8 mouse cellular contexts compared by ENCODE assay signal in genomic region chr4:124575269-124575954, GRCm38 (mm10). TPM values are rescaled to one million over a fixed set of nuclear protein-coding genes. Genes with fewer than 3 reads are reported as not detected.
A peak's percentile ranks its signal among the peaks of the same experiment; 100 is the strongest.
DNase-seq lines count a peak whose midpoint lies in the region; ATAC-seq lines count a peak whose summit lies in the region.

No protein-coding gene starts in this region.

- DNase-seq in liver, embryonic 11.5 days (ENCODE audit: low spot score): peak; percentile 49
- DNase-seq in liver: no peak
- peak; percentile 68 to 69 for DNase-seq in right cerebral cortex, adult 2 months (ENCODE audit: low spot score in 2 of 2)
- DNase-seq in thymus, postnatal 25 days: no peak
- DNase-seq in spleen, postnatal 14 days (ENCODE audit: low spot score in 2 of 2): no peak

- peak overlapping the region; percentile 71 for H3K4me2 ChIP-seq in liver, embryonic 11.5 days
- H3K4me2 ChIP-seq in embryonic facial prominence, embryonic 15.5 days (replicated peaks): peak overlapping the region; percentile 95
- H3K4me2 ChIP-seq in hindbrain, embryonic 12.5 days (replicated peaks): peak overlapping the region; percentile 99
- peak overlapping the region; percentile 87 for H3K4me2 ChIP-seq in limb, embryonic 13.5 days (replicated peaks)

- H3K27ac ChIP-seq in liver, embryonic 11.5 days (ENCODE audit: low read depth, low read length): no peak overlapping the region
- no peak overlapping the region for H3K27ac ChIP-seq in embryonic facial prominence, embryonic 15.5 days (replicated peaks)
- no peak overlapping the region for H3K27ac ChIP-seq in hindbrain, embryonic 12.5 days
- no peak overlapping the region for H3K27ac ChIP-seq in limb, embryonic 13.5 days

- 1% methylated on average over 61 of the region's 61 CpGs for WGBS in liver, embryonic 11.5 days
- WGBS in embryonic facial prominence, embryonic 15.5 days: under 1% methylated on average over 49 of the region's 61 CpGs
- 1% methylated on average over 60 of the region's 61 CpGs for WGBS in hindbrain, embryonic 12.5 days
- under 1% methylated on average over 61 of the region's 61 CpGs for WGBS in limb, embryonic 13.5 days

- no peak for ATAC-seq in liver, embryonic 11.5 days (replicated peaks; ENCODE audit: low FRiP score)
- ATAC-seq in embryonic facial prominence, embryonic 15.5 days (ENCODE audit: insufficient number of reproducible peaks, low FRiP score, low TSS enrichment, low read depth): no peak
- peak; percentile 58 for ATAC-seq in hindbrain, embryonic 12.5 days (ENCODE audit: low FRiP score)
- ATAC-seq in limb, embryonic 13.5 days (ENCODE audit: low FRiP score, low read depth): 0 out of 2 replicates have a peak, but pooled peaks have one; percentile 26

- peaks cover 58% of the 10 kb centered on the region for H3K27me3 ChIP-seq in liver, embryonic 11.5 days (replicated peaks; ENCODE audit: control insufficient read depth, insufficient read depth, low read length)
- H3K27me3 ChIP-seq in embryonic facial prominence, embryonic 15.5 days: peaks cover 44% of the 10 kb centered on the region
- H3K27me3 ChIP-seq in hindbrain, embryonic 12.5 days: peaks cover 53% of the 10 kb centered on the region
- peaks cover 76% of the 10 kb centered on the region for H3K27me3 ChIP-seq in limb, embryonic 13.5 days

- no peak overlapping the region for H3K9ac ChIP-seq in liver, embryonic 11.5 days (ENCODE audit: low read depth, low read length)
- peak overlapping the region; percentile 26; the same call in 1 of the 2 replicates for H3K9ac ChIP-seq in embryonic facial prominence, embryonic 15.5 days
- H3K9ac ChIP-seq in hindbrain, embryonic 12.5 days: peak overlapping the region; percentile 73
- peak overlapping the region; percentile 64 for H3K9ac ChIP-seq in limb, embryonic 13.5 days

- peak overlapping the region; percentile 48 for H3K4me3 ChIP-seq in liver, embryonic 11.5 days (ENCODE audit: low read depth, low read length)
- H3K4me3 ChIP-seq in embryonic facial prominence, embryonic 15.5 days (replicated peaks): peak overlapping the region; percentile 48
- H3K4me3 ChIP-seq in hindbrain, embryonic 12.5 days: peak overlapping the region; percentile 51
- peak overlapping the region; percentile 50 for H3K4me3 ChIP-seq in limb, embryonic 13.5 days

- H3K9me3 ChIP-seq in liver, embryonic 11.5 days (ENCODE audit: control insufficient read depth, low read length): no peaks in the 10 kb centered on the region
- no peaks in the 10 kb centered on the region for H3K9me3 ChIP-seq in embryonic facial prominence, embryonic 15.5 days (replicated peaks)
- no peaks in the 10 kb centered on the region for H3K9me3 ChIP-seq in hindbrain, embryonic 12.5 days (replicated peaks)
- no peaks in the 10 kb centered on the region for H3K9me3 ChIP-seq in limb, embryonic 13.5 days

- no peaks in the 10 kb centered on the region for H3K4me1 ChIP-seq in liver, embryonic 11.5 days (replicated peaks; ENCODE audit: control insufficient read depth, insufficient read depth, low read length)
- peaks cover 24% of the 10 kb centered on the region for H3K4me1 ChIP-seq in embryonic facial prominence, embryonic 15.5 days
- H3K4me1 ChIP-seq in hindbrain, embryonic 12.5 days: peaks cover 19% of the 10 kb centered on the region
- H3K4me1 ChIP-seq in limb, embryonic 13.5 days: peaks cover 24% of the 10 kb centered on the region

- no peaks in the 10 kb centered on the region for H3K36me3 ChIP-seq in liver, embryonic 11.5 days (ENCODE audit: control insufficient read depth, insufficient read depth, low read length)
- H3K36me3 ChIP-seq in embryonic facial prominence, embryonic 15.5 days: no peaks in the 10 kb centered on the region
- no peaks in the 10 kb centered on the region for H3K36me3 ChIP-seq in hindbrain, embryonic 12.5 days
- H3K36me3 ChIP-seq in limb, embryonic 13.5 days: no peaks in the 10 kb centered on the region

RNA-seq across cellular contexts. Expression of gene 3100002H09Rik, which starts 35.2 kb away (rescaled TPM):
- polyA plus RNA-seq in liver, embryonic 11.5 days (2014; fragmentation: Nextera tagmentation; extraction: Ambion mirVana): not detected in 2 replicates
- polyA plus RNA-seq in embryonic facial prominence, embryonic 15.5 days (2015; fragmentation: Nextera tagmentation; extraction: Ambion mirVana): 0.25 and 0.66 TPM in 2 replicates
- polyA plus RNA-seq in hindbrain, embryonic 12.5 days (2016; fragmentation: Nextera tagmentation; extraction: Ambion mirVana): 0.75 and 1.0 TPM in 2 replicates
- 0.23 TPM in 2 replicates for polyA plus RNA-seq in limb, embryonic 13.5 days (2015; fragmentation: Nextera tagmentation; extraction: Ambion mirVana)

Comparison
In these comparisons a context has a peak if more than half of its experiments do, and no peak if none do; other contexts are left out.
1. DNase-seq: peak in liver, embryonic 11.5 days (single experiment) and right cerebral cortex, adult 2 months (2 of 2); none in liver (single experiment), thymus, postnatal 25 days (single experiment) and spleen, postnatal 14 days (0 of 2).
2. ATAC-seq: peak in hindbrain, embryonic 12.5 days (single experiment) and limb, embryonic 13.5 days (single experiment); none in liver, embryonic 11.5 days (single experiment) and embryonic facial prominence, embryonic 15.5 days (single experiment).
3. Peak in every context shown above with its lines, with median percentiles within 50 percentile points of each other: H3K4me2 ChIP-seq and H3K4me3 ChIP-seq.